Mouse (Mus musculus) thymus, postnatal 4 days (tissue): ENCODE measurements at regions not wholly inside any gene's neighbourhood (a gene's known extent, or its start where the extent isn't known, plus 50 kb on each side); places are given as distances from the start of the nearest gene placed in this dataset.

Experiments used
- DNase-seq: peaks from one replicate; pipeline ENCODE4 v3.0.0; 2021

GRCm38 (mm10) chr5:74766211-74766610, 63.5 kb upstream of the Lnx1 start:
- DNase-seq = no peak

GRCm38 (mm10) chr5:74765061-74765767, 62.5 kb upstream of the Lnx1 start:
- no peak for DNase-seq

GRCm38 (mm10) chr5:74757557-74757956, 54.8 kb upstream of the Lnx1 start:
- no peak for DNase-seq

- no peak for DNase-seq
Observed at GRCm38 (mm10) chr5:74752961-74753360, 50.2 kb upstream of the Lnx1 start.
